31 mouse cellular contexts compared by ENCODE assay signal in the genomic region with DNA sequence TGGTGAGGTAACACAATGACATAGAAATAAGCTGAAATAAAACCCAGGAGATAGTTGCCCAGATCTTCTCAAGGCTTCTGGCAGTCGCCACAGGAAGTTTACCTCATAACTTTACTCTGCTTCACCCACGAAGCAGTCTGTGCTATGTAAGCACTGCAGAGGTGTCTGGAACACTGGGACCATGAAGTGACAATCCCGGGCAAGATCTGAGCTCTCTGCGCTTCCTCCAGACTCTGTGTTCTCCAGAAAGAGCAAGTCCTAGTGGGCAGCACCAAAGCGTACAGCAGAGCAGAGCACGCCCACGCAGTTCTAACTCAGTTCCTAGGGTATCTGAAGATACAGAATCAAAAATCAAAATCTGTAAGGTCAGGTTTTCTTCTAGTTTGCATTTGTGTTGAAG. TPM values are rescaled to one million over a fixed set of nuclear protein-coding genes. Genes with fewer than 3 reads are reported as not detected.
DNase-seq lines count a peak whose midpoint lies in the region; ATAC-seq and TF ChIP-seq lines count a peak whose summit lies in the region.
"Had no signal": no experiment of that assay in that cellular context is flagged by ENCODE, and none has a peak within 500 bp of the region (broad histone marks: within the 10 kb centered on the region; RNA-seq: fewer than 3 reads in every experiment).

No protein-coding gene starts in this region.

- no peak overlapping the region for H3K27ac ChIP-seq in liver, embryonic 11.5 days (ENCODE audit: low read depth, low read length)
- no peak overlapping the region for H3K27ac ChIP-seq in liver, embryonic 15.5 days (replicated peaks)
- no peak overlapping the region for H3K27ac ChIP-seq in stomach, postnatal 0 days (replicated peaks)
- H3K27ac ChIP-seq in midbrain, embryonic 16.5 days (ENCODE audit: low read length) = no peak overlapping the region
- H3K27ac ChIP-seq: forebrain, embryonic 12.5 days; heart, adult 2 months; heart, embryonic 15.5 days; left cerebral cortex, adult 2 months; limb, embryonic 12.5 days; midbrain, embryonic 13.5 days had no signal

- H3K4me3 ChIP-seq in liver, embryonic 11.5 days (ENCODE audit: low read depth, low read length) = no peak overlapping the region
- no peak overlapping the region for H3K4me3 ChIP-seq in liver, embryonic 15.5 days (replicated peaks)
- H3K4me3 ChIP-seq in stomach, postnatal 0 days (ENCODE audit: low read depth, low read length) = no peak overlapping the region
- H3K4me3 ChIP-seq in midbrain, embryonic 16.5 days (ENCODE audit: low read depth, low read length) = no peak overlapping the region
- H3K4me3 ChIP-seq: forebrain, embryonic 12.5 days; heart, adult 2 months; heart, embryonic 15.5 days; left cerebral cortex, adult 2 months; limb, embryonic 12.5 days; megakaryocyte, embryonic 14.5 days; midbrain, embryonic 13.5 days had no signal

- DNase-seq in frontal cortex, postnatal 36 days (ENCODE audit: low spot score in 2 of 2) = no peak
- DNase-seq in liver, embryonic 11.5 days (ENCODE audit: low spot score) = no peak
- no peak for DNase-seq in liver
- no peak for DNase-seq in stomach, postnatal 0 days (ENCODE audit: low spot score)
- DNase-seq in adrenal gland, adult 8-10 months = no peak
- DNase-seq: adrenal gland, postnatal 25 days; cerebellum, adult 2 months; cerebellum, postnatal 14 days; forebrain, postnatal 0 days; gastrocnemius, postnatal 25 days; heart, adult 2 months; kidney, adult 9 months; kidney, postnatal 25 days; lung, postnatal 4 days; thymus, postnatal 4 days had no signal

- H3K27me3 ChIP-seq in liver, embryonic 11.5 days (replicated peaks; ENCODE audit: control insufficient read depth, insufficient read depth, low read length) = peaks cover 10% of the 10 kb centered on the region; the same call in 1 of the 2 replicates
- peaks cover 27% of the 10 kb centered on the region for H3K27me3 ChIP-seq in liver, embryonic 15.5 days
- H3K27me3 ChIP-seq in stomach, postnatal 0 days (ENCODE audit: control insufficient read depth, insufficient read depth, low read length) = no peaks in the 10 kb centered on the region
- H3K27me3 ChIP-seq in midbrain, embryonic 16.5 days (ENCODE audit: control insufficient read depth, insufficient read depth, low read depth, low read length) = peaks cover 23% of the 10 kb centered on the region

- no peak for TF ChIP-seq EP300 in stomach, postnatal 0 days (optimal IDR thresholded peaks at IDR 0.05)

- no peak for TF ChIP-seq CTCF in stomach, postnatal 0 days (IDR thresholded peaks at IDR 0.05; ENCODE audit: low read depth)

- H3K4me1 ChIP-seq in liver, embryonic 11.5 days (replicated peaks; ENCODE audit: control insufficient read depth, insufficient read depth, low read length) = peaks cover 25% of the 10 kb centered on the region
- peaks cover 68% of the 10 kb centered on the region for H3K4me1 ChIP-seq in liver, embryonic 15.5 days (replicated peaks)
- H3K4me1 ChIP-seq in stomach, postnatal 0 days (replicated peaks; ENCODE audit: control insufficient read depth, insufficient read depth) = 0 out of 2 replicates have a peak, but pooled peaks cover 2% of the 10 kb centered on the region
- peaks cover 15% of the 10 kb centered on the region for H3K4me1 ChIP-seq in midbrain, embryonic 16.5 days (ENCODE audit: control insufficient read depth, insufficient read depth, low read length)

- ATAC-seq in frontal cortex, adult (ENCODE audit: low TSS enrichment) = peak; percentile 73
- ATAC-seq in liver, embryonic 11.5 days (replicated peaks; ENCODE audit: low FRiP score) = no peak
- ATAC-seq in liver, embryonic 15.5 days (ENCODE audit: insufficient read depth) = no peak
- no peak for ATAC-seq in stomach, postnatal 0 days (ENCODE audit: low FRiP score, low TSS enrichment)
- no peak for ATAC-seq in midbrain, embryonic 16.5 days
- ATAC-seq: forebrain, postnatal 0 days; hindbrain, embryonic 16.5 days; midbrain, embryonic 13.5 days had no signal

- peak overlapping the region; percentile 88 for H3K4me2 ChIP-seq in liver, embryonic 11.5 days
- H3K4me2 ChIP-seq in liver, embryonic 15.5 days = peak overlapping the region; percentile 24
- H3K4me2 ChIP-seq in stomach, postnatal 0 days (replicated peaks; ENCODE audit: low read depth) = peak overlapping the region; percentile 28
- H3K4me2 ChIP-seq in midbrain, embryonic 16.5 days (ENCODE audit: low read length) = no peak overlapping the region
- H3K4me2 ChIP-seq: forebrain, embryonic 12.5 days; heart, embryonic 15.5 days; limb, embryonic 12.5 days; midbrain, embryonic 13.5 days had no signal

- no peak overlapping the region for H3K9ac ChIP-seq in liver, embryonic 11.5 days (ENCODE audit: low read depth, low read length)
- H3K9ac ChIP-seq in liver, embryonic 15.5 days = no peak overlapping the region
- no peak overlapping the region for H3K9ac ChIP-seq in stomach, postnatal 0 days (ENCODE audit: low read length)
- no peak overlapping the region for H3K9ac ChIP-seq in midbrain, embryonic 16.5 days (ENCODE audit: low read depth, low read length)
- H3K9ac ChIP-seq: forebrain, embryonic 12.5 days; forebrain, postnatal 0 days; heart, embryonic 15.5 days; limb, embryonic 12.5 days; midbrain, embryonic 13.5 days had no signal

- no peaks in the 10 kb centered on the region for H3K36me3 ChIP-seq in liver, embryonic 11.5 days (ENCODE audit: control insufficient read depth, insufficient read depth, low read length)
- no peaks in the 10 kb centered on the region for H3K36me3 ChIP-seq in liver, embryonic 15.5 days (replicated peaks)
- no peaks in the 10 kb centered on the region for H3K36me3 ChIP-seq in stomach, postnatal 0 days (ENCODE audit: control insufficient read depth, insufficient read depth, low read length)
- H3K36me3 ChIP-seq in midbrain, embryonic 16.5 days (ENCODE audit: control insufficient read depth, insufficient read depth, low read length) = no peaks in the 10 kb centered on the region
- H3K36me3 ChIP-seq: forebrain, embryonic 12.5 days; G1E; heart, embryonic 15.5 days; limb, embryonic 12.5 days; midbrain, embryonic 13.5 days had no signal

- no peaks in the 10 kb centered on the region for H3K9me3 ChIP-seq in liver, embryonic 11.5 days (ENCODE audit: control insufficient read depth, low read length)
- H3K9me3 ChIP-seq in liver, embryonic 15.5 days (replicated peaks) = no peaks in the 10 kb centered on the region
- no peaks in the 10 kb centered on the region for H3K9me3 ChIP-seq in stomach, postnatal 0 days (ENCODE audit: control insufficient read depth, low read length)
- no peaks in the 10 kb centered on the region for H3K9me3 ChIP-seq in midbrain, embryonic 16.5 days (replicated peaks; ENCODE audit: control insufficient read depth, low read length, poor library complexity, severe bottlenecking)
- H3K9me3 ChIP-seq: forebrain, embryonic 12.5 days; heart, embryonic 15.5 days; limb, embryonic 12.5 days; megakaryocyte, embryonic 14.5 days; midbrain, embryonic 13.5 days had no signal

- WGBS in liver, embryonic 11.5 days = 62% methylated on average over 7 of the region's 7 CpGs
- WGBS in liver, embryonic 15.5 days (ENCODE audit: insufficient replicate concordance) = 53% methylated on average over 7 of the region's 7 CpGs
- WGBS in stomach, postnatal 0 days = 60% methylated on average over 7 of the region's 7 CpGs
- 79% methylated on average over 7 of the region's 7 CpGs for WGBS in midbrain, embryonic 16.5 days

RNA-seq across cellular contexts. Expression of gene Fam110c, which starts 3.4 kb away (rescaled TPM):
- 2.4 and 2.5 TPM in 2 replicates for polyA plus RNA-seq in liver, embryonic 11.5 days (2014; fragmentation: Nextera tagmentation; extraction: Ambion mirVana)
- 2.2 and 2.8 TPM in 2 replicates for polyA plus RNA-seq in liver, embryonic 15.5 days (2015; fragmentation: Nextera tagmentation; extraction: Ambion mirVana)
- polyA plus RNA-seq in stomach, postnatal 0 days (2015; fragmentation: Nextera tagmentation; extraction: Ambion mirVana) = 9.1 and 9.5 TPM in 2 replicates
- polyA plus RNA-seq in midbrain, embryonic 16.5 days (2015; fragmentation: Nextera tagmentation; extraction: Ambion mirVana) = not detected in 2 replicates
- 1 to 10 TPM in 2 of 4 experiments, under 1 TPM in 2; 0.56 to 1.2 (median 0.86) TPM for total RNA-seq in adrenal gland, adult 8-10 months (2022)
- total RNA-seq: gastrocnemius, postnatal 25 days; layer of hippocampus, adult 18-20 months; left cerebral cortex, adult 2 months; left cerebral cortex, postnatal 25 days had no signal
- polyA plus RNA-seq: brain, embryonic 14.5 days; cortical plate, adult 2 months; forebrain, postnatal 0 days; G1E; midbrain, embryonic 13.5 days; neural tube, embryonic 14.5 days had no signal
